Mouse (Mus musculus) neural tube, embryonic 14.5 days (tissue): Measurements from ENCODE around the gene Ttc34. TPM values are rescaled to one million over a fixed set of nuclear protein-coding genes. Genes with fewer than 3 reads are reported as not detected.

ENCODE experiments used
- ATAC-seq: fragments of 200-750 bp; cut with Nextera tagmentation; 2 replicates; pipeline ENCODE4 v1.8.0; 2017; ENCODE audit warnings: low read depth, mild to moderate bottlenecking, moderate TSS enrichment, moderate library complexity
- H3K27ac ChIP-seq: fragments of 300-500 bp; sonication (generic); 2 replicates; pipeline ENCODE4 v1.5.1; 2014; ENCODE audit warnings: low read depth, mild to moderate bottlenecking, control low read depth, low read length, moderate library complexity, mixed read lengths
- H3K27me3 ChIP-seq: fragments of 300-500 bp; sonication (generic); 2 replicates; pipeline ENCODE4 v1.6.1; 2014; ENCODE audit warnings: low read length; ENCODE audit not compliant: control insufficient read depth, insufficient read depth
- H3K36me3 ChIP-seq: fragments of 300-500 bp; sonication (generic); 2 replicates; pipeline ENCODE4 v1.6.1; 2014; ENCODE audit warnings: low read length, mixed read lengths; ENCODE audit not compliant: control insufficient read depth, insufficient read depth
- H3K4me1 ChIP-seq: fragments of 300-500 bp; sonication (generic); 2 replicates; pipeline ENCODE4 v1.6.1; 2014; ENCODE audit warnings: low read length; ENCODE audit not compliant: control insufficient read depth, insufficient read depth
- H3K4me2 ChIP-seq: fragments of 300-500 bp; sonication (generic); 2 replicates; pipeline ENCODE4 v1.6.1; 2014; ENCODE audit warnings: mild to moderate bottlenecking, low read depth, low read length, control low read depth
- H3K4me3 ChIP-seq: fragments of 300-500 bp; sonication (generic); 2 replicates; pipeline ENCODE4 v1.5.1; 2014; ENCODE audit warnings: low read depth, low read length, control low read depth, mixed read lengths
- H3K9ac ChIP-seq: fragments of 300-500 bp; sonication (generic); replicated peaks from 2 replicates; pipeline ENCODE4 v1.6.1; 2014; ENCODE audit warnings: low read depth, mild to moderate bottlenecking, control low read depth, low read length, mixed read lengths
- H3K9me3 ChIP-seq: fragments of 300-500 bp; sonication (generic); 2 replicates; pipeline ENCODE4 v1.6.1; 2016; ENCODE audit warnings: low read length; ENCODE audit not compliant: control insufficient read depth
- WGBS: fragments of 180-500 bp; shearing (Covaris S2); extraction: QIAGEN DNeasy Blood & Tissue Kit; methylation state at CpG from one replicate; pipeline ENCODE4 v1.1.7; 2014; 5-methylcytosine and 5-hydroxymethylcytosine counted together
- polyA plus RNA-seq: library from polyadenylated mRNA; unstranded; fragments of >200 nt; fragmentation: Nextera tagmentation; extraction: Ambion mirVana; gene quantifications from 2 replicates; pipeline ENCODE4 v1.2.1, GENCODE M21; 2014

Gene Ttc34
- polyA plus RNA-seq, 1 experiment from 2014 or later = 1.1 TPM

DNA sequence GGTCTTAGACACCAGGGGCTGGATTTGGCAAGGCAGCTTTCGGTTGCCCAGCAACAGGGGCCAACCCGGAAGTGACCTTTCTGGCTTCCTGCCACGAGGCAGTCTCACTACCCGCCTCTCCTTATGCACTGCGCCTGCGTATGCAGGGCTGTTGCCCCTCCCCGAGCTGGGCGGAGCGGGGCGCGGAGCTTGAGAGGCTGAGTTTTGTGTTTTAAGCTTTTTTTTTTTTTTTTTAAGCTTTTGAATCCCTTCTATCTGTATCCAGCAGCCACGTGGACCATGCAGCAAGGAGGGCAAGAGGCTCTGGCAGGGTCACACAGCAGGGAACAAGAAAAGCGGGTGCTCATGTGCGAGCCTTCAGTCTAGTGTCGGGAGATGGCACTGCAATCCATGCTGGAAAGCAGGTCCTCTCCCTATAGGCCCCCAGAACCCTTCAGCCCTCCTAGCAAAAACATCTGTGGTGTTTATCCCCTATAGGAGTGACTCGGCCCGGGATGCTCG is 27.1 kb downstream of the Ttc34 start:
- H3K36me3 ChIP-seq = no peaks in the 10 kb centered on the region
- H3K9ac ChIP-seq = peak overlapping the region; percentile 51
- peak; percentile 91 for ATAC-seq
- H3K27me3 ChIP-seq = no peaks in the 10 kb centered on the region
- 1% methylated on average over 18 of the region's 18 CpGs for WGBS
- H3K27ac ChIP-seq = peak overlapping the region; percentile 78
- no peaks in the 10 kb centered on the region for H3K9me3 ChIP-seq
- H3K4me3 ChIP-seq = peak overlapping the region; percentile 36
- peak overlapping the region; percentile 61 for H3K4me2 ChIP-seq
- H3K4me1 ChIP-seq = peaks cover 10% of the 10 kb centered on the region; the same call in 1 of the 2 replicates

- ATAC-seq = no peak
- WGBS = 83% methylated on average over 18 of the region's 18 CpGs
Measured at GRCm38 (mm10) chr4:154864961-154865760, 27.9 kb downstream of the Ttc34 start.

GRCm38 (mm10) chr4:154866391-154866790 is 29.1 kb downstream of the Ttc34 start:
- ATAC-seq = no peak
- no peaks in the 10 kb centered on the region for H3K9me3 ChIP-seq
- no peak overlapping the region for H3K4me2 ChIP-seq
- H3K27me3 ChIP-seq = no peaks in the 10 kb centered on the region
- H3K4me3 ChIP-seq = no peak overlapping the region
- WGBS = 93% methylated on average over 5 of the region's 5 CpGs
- H3K36me3 ChIP-seq = no peaks in the 10 kb centered on the region
- H3K27ac ChIP-seq = no peak overlapping the region
- peaks cover 10% of the 10 kb centered on the region; the same call in 1 of the 2 replicates for H3K4me1 ChIP-seq
- no peak overlapping the region for H3K9ac ChIP-seq

More at GRCm38 (mm10) chr4:154864961-154865760, 27.9 kb downstream of the Ttc34 start:
- peak overlapping the region; percentile 61 for H3K4me2 ChIP-seq
- no peaks in the 10 kb centered on the region for H3K27me3 ChIP-seq
- peaks cover 10% of the 10 kb centered on the region; the same call in 1 of the 2 replicates for H3K4me1 ChIP-seq
- H3K4me3 ChIP-seq = peak overlapping the region; percentile 36; the same call in 1 of the 2 replicates
- H3K36me3 ChIP-seq = no peaks in the 10 kb centered on the region
- H3K9me3 ChIP-seq = no peaks in the 10 kb centered on the region
- H3K9ac ChIP-seq = peak overlapping the region; percentile 51
- H3K27ac ChIP-seq = peak overlapping the region; percentile 78; the same call in 1 of the 2 replicates

DNA sequence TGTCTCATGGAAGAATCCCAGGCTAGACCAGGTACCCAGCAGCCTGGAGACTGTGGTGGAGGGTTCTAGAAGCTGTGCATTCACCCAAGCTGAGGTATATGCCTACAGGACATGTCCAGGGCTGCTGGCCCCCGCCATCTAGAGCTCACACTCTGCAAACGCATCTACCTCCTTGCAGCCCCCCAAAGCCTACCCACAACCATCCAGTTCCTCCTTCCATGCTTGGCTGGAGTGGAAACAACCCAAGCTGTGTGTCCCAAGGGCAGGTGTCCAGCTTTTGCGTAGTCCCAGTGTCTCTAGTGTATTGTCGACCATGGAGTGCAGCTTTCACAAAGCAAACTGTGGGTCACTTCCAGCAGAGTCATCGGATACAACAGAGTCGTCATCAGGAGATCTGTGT is 30.0 kb downstream of the Ttc34 start:
- Histone ChIP-seq H3K4me3 (no peak overlapping the region), H3K27ac (no peak overlapping the region), H3K9me3 (no peaks in the 10 kb centered on the region), H3K4me1 (peaks cover 10% of the 10 kb centered on the region; the same call in 1 of the 2 replicates), H3K27me3 (no peaks in the 10 kb centered on the region; the same call in 1 of the 2 replicates), H3K4me2 (no peak overlapping the region), H3K9ac (no peak overlapping the region), H3K36me3 (no peaks in the 10 kb centered on the region)
- no peak for ATAC-seq
- WGBS = 85% methylated on average over 6 of the region's 6 CpGs

GRCm38 (mm10) chr4:154869440-154869839 is 32.2 kb downstream of the Ttc34 start, which contains the start of gene Mmel1:
Mmel1 (plus strand) TSS chr4:154869585.
- WGBS = 88% methylated on average over 7 of the region's 7 CpGs
- no peak within 1 kb of the TSS for H3K9ac ChIP-seq
- no peak for ATAC-seq
- no peaks in the 10 kb centered on the region for H3K9me3 ChIP-seq
- no peak within 1 kb of the TSS for H3K4me3 ChIP-seq
- H3K4me1 ChIP-seq = 0 out of 2 replicates have a peak, but pooled peaks cover 5% of the 10 kb centered on the region
- H3K4me2 ChIP-seq = no peak within 1 kb of the TSS
- no peaks in the 10 kb centered on the region; the same call in 1 of the 2 replicates for H3K27me3 ChIP-seq
- H3K36me3 ChIP-seq = no peaks in the 10 kb centered on the region
- H3K27ac ChIP-seq = no peak within 1 kb of the TSS

DNA sequence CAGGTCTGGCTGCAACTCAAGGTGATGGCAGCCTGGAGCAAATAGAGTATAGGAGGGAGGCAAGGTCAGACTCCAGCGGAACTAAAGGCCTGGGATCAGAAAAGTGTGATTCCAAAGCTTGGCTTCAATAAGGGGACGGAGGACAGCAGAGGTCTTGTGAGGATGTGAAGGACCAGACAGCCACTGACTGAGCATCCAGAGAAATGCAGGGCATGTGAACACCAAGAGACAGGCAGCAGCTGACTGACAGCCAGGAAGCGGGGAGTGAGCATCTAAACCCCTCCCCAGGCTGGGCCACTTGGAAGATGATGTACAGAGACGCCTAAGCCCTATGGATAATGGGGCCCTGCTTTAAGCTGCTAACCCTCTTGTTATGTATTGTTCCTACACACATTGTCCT is 33.5 kb downstream of the Ttc34 start:
- ATAC-seq = no peak
- no peaks in the 10 kb centered on the region for H3K9me3 ChIP-seq

GRCm38 (mm10) chr4:154871757-154872251 is 34.5 kb downstream of the Ttc34 start:
- H3K9ac ChIP-seq = peak overlapping the region; percentile 39; the same call in 1 of the 2 replicates
- 1% methylated on average over 13 of the region's 13 CpGs for WGBS

More for the DNA sequence above, 33.5 kb downstream of the Ttc34 start:
- Histone ChIP-seq H3K9ac (no peak overlapping the region), H3K27ac (no peak overlapping the region), H3K4me1 (no peaks in the 10 kb centered on the region), H3K27me3 (no peaks in the 10 kb centered on the region; the same call in 1 of the 2 replicates), H3K4me2 (no peak overlapping the region), H3K4me3 (no peak overlapping the region), H3K36me3 (no peaks in the 10 kb centered on the region)
- 77% methylated on average over 4 of the region's 4 CpGs for WGBS

DNA sequence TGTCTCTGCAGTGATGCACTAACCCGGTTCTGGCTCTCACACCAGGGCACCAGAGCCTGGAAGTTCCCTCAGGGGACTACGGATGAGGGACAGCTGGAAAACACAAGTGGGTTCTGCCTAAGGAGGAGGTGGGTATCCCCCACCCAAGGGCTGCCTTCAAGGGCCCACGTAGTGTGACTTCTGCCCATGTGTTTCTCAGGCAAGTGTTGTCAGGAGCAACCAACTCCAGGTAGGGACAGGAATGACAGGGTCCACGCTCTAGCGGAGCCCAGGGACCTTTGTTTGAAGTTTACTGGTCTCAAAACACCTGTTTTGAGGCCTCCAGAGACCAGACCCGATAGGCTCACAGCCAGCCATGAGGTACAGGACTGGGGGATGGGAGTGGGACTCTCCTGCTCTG is 35.9 kb downstream of the Ttc34 start:
- H3K4me1 ChIP-seq = 0 out of 2 replicates have a peak, but pooled peaks cover under 1% of the 10 kb centered on the region
- no peak overlapping the region for H3K4me2 ChIP-seq
- no peak overlapping the region for H3K4me3 ChIP-seq
- no peaks in the 10 kb centered on the region; the same call in 1 of the 2 replicates for H3K27me3 ChIP-seq
- H3K9me3 ChIP-seq = no peaks in the 10 kb centered on the region
- ATAC-seq = no peak
- H3K36me3 ChIP-seq = no peaks in the 10 kb centered on the region
- H3K27ac ChIP-seq = no peak overlapping the region
- 75% methylated on average over 6 of the region's 6 CpGs for WGBS
- H3K9ac ChIP-seq = no peak overlapping the region

More at GRCm38 (mm10) chr4:154871757-154872251, 34.5 kb downstream of the Ttc34 start:
- Histone ChIP-seq H3K36me3 (no peaks in the 10 kb centered on the region), H3K4me1 (no peaks in the 10 kb centered on the region), H3K27me3 (no peaks in the 10 kb centered on the region; the same call in 1 of the 2 replicates), H3K9me3 (no peaks in the 10 kb centered on the region), H3K27ac (no peak overlapping the region), H3K4me3 (peak overlapping the region; percentile 13; the same call in 1 of the 2 replicates), H3K4me2 (peak overlapping the region; percentile 4; the same call in 1 of the 2 replicates)
- ATAC-seq = peak; percentile 41
